Mouse (Mus musculus) mouse trophoblast stem cell (cell line): ENCODE data around the gene Kif21a.

ENCODE experiments used
- in situ Hi-C, 2 experiments: fragments of 300-500 bp; cut with MseI, MboI; formaldehyde crosslinking; loops; 2 replicates in 1 of 2; 3 replicates in 1 of 2; pipeline ENCODE4 v1.15.1; 2025

Gene Kif21a

DNA sequence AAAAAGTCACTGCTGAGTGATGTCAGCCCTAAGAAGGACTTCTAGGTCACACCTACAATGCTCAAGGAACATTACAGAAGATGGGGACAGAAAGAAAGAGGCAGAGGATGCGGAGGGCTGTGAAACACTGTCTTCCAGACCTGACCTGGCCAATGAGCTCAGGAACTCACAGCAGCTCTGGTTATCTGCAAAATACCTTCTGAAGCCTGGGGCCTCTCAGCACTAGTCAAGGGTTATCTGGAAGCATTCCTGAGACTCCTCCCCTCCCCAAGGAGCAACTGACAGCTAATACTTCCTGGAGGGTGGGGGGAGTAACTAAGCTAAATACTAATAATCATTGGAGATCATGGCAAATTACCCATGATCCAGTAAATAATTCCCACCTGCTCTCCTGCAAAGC is 111.3 kb downstream of the Kif21a start:
- in situ Hi-C loops, result no loop called here

DNA sequence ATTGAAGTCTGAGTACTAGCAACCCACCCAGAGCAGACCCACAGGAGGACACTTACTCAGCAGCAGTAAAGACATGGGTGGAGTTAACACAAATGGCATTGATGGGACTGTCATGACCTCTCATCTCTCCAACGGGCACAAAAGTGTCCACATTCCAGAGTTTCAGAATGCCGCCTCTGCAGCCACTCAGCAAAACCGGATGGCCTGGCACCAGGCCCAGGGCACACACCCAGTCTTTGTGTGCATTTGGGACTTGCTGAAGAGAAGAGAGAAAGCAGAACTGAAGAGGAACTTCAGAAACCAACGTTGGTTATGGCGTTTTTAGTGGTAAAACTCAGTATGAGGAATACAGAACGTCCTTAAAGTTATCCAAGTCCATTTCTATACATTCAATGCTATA is 114.2 kb downstream of the Kif21a start:
- in situ Hi-C loops, result no loop called here

DNA sequence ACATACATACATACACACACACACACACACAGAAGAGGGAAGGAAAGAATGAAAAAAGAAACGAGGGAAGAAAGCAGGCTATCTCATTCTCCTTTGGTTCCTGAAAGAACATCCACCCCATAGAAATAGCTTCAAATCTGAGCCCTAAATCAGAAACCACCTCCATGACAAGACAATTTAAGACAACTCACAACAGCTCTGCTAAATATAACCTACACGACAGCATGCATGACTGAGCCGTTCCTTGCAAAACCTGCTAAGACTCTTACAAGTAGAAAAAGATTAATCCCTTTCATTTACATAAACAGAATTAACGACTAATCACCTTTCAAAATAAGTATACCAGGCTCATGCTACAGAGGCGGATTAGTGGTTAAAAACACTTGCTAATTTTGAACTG is 118.3 kb downstream of the Kif21a start:
- in situ Hi-C loops, result no loop called here

- in situ Hi-C loops, result no loop called here
These were observed 120.7 kb downstream of the Kif21a start for GRCm38 (mm10) chr15:90929043-90929442.

DNA sequence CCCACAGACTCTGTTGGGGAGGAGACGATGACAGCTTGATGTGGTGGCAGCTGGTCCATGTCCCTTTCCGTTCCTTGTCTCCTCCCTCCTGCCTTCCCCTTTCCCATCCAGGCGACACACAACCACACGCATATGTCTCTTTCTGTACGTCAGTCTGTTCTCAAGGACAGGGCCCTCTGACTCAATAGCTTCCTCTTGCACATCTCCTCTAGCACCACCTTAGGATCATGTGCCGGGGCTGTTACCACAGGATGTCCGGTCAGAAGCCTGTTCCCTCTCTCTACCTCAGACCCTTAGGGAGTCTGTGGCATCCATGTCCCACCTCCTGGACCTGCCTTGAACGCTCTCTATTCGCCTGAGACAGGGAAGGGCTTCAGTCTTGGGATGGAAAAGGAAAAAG is 153.3 kb downstream of the Kif21a start:
- in situ Hi-C loops, result no loop called here

DNA sequence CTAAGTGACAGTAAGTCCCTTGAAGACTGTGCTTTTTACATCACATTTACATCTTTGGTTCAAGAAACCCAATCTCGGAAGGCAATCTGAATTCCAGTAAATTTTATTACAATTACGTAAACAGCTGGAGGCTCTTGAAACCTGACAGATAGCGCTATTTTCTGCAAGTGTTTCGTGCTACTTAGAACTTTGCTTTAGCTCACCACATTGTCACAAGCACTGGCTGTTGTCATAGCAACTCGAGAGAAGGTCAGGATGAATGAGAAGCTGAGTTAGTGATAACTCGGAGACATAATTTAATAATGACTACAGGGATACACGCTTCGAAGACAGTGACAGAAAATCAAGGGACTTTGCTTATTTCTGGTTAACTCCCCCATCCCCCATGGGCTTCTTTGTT is 162.3 kb downstream of the Kif21a start:
- in situ Hi-C loops, result no loop called here
